Mouse (Mus musculus) myocyte (in vitro differentiated cells): Measurements from ENCODE around the gene Gm43720.

Experiments
- MYOG ChIP-seq, 3 experiments: IDR thresholded peaks; one replicate each; pipeline ENCODE4 v1.6.1; 2011; ENCODE audit warnings: control low read depth in 2 of 3, low read depth in 2 of 3, mild to moderate bottlenecking in 2 of 3; ENCODE audit not compliant: insufficient read length in 2 of 3, control insufficient read depth in 1 of 3, insufficient read depth in 1 of 3
- POLR2A ChIP-seq: IDR thresholded peaks from one replicate; pipeline ENCODE4 v1.6.1; 2011; ENCODE audit warnings: low read depth, mild to moderate bottlenecking, control low read depth, moderate library complexity; ENCODE audit not compliant: insufficient read length
- USF1 ChIP-seq: IDR thresholded peaks from one replicate; pipeline ENCODE4 v1.6.1; 2011; ENCODE audit warnings: low read depth, mild to moderate bottlenecking, control low read depth, moderate library complexity

GRCm38 (mm10) chr5:138312795-138313194 lies 33.0 kb upstream of the Gm43720 start:
- TF ChIP-seq POLR2A (no peak), MYOG (IDR thresholded peaks at IDR 0.05; ENCODE audit: control insufficient read depth in 1 of 3, insufficient read depth in 1 of 3, insufficient read length in 2 of 3, low read depth in 2 of 3) (no peak), USF1 (no peak)
